Mouse (Mus musculus): Measurements from ENCODE around the gene Eif4e3.
A peak's percentile ranks its signal among the peaks of the same experiment; 100 is the strongest.

The Eif4e3 gene

DNA sequence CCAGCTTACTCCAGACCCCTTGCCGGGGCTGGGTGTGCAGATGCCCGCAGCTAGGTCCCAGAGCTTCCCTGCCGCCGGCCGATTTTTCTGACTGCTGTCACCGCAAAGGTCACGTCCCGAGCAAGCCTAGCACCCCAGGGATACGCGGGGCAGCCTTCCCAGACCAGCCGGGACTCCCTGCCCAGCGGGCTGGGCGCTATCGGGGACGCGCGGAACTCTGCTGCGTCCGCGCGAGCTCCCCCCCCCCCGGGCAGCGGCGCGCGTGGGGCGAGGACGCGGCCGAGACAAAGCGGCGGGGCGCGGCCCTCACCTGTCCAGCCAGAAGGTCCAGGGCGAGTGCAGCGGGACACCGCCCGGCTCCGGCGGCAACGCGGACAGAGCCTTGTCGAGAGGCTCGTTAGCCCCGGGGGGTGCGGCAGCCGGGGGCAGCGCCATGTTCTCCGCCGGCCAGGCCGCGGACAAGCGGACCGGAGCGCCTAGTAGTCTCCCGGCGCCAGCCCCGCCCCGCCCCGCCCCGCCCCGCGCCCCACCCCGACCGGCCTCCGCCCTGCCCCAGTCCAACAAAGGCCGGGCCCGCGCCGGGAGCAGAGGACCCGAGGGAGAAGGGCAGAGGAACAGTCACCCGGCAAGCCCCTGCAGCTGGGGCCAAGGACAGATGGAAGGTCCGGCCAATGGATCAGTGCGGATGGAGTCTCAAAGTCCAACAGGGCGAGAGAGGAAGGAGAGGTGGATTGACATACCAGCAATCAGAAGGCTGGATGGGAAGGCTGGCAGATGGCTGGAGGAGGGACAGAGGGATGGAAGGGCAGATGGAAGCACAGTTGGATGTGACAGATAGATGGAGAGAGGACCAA lies at the start of gene Eif4e3, which contains the start of gene Gm20696:
Gene Eif4e3, minus strand, starts transcription at position 454 of the 854 bp plus-strand sequence.
Gene Gm20696, minus strand, starts transcription at position 480 of the 854 bp plus-strand sequence.
- peak; percentile 55 for DNase-seq (ENCODE audit: low spot score)

GRCm38 (mm10) chr6:99715913-99716312 lies 49.3 kb upstream of the Eif4e3 start:
- DNase-seq (ENCODE audit: low spot score), result no peak

GRCm38 (mm10) chr6:99715191-99715590 lies 48.6 kb upstream of the Eif4e3 start:
- DNase-seq (ENCODE audit: low spot score), result no peak

- DNase-seq (ENCODE audit: low spot score), result no peak
These were observed 46.7 kb upstream of the Eif4e3 start for GRCm38 (mm10) chr6:99713256-99713655.

- no peak for DNase-seq (ENCODE audit: low spot score)
These were observed 45.1 kb upstream of the Eif4e3 start for GRCm38 (mm10) chr6:99711576-99712101.

DNA sequence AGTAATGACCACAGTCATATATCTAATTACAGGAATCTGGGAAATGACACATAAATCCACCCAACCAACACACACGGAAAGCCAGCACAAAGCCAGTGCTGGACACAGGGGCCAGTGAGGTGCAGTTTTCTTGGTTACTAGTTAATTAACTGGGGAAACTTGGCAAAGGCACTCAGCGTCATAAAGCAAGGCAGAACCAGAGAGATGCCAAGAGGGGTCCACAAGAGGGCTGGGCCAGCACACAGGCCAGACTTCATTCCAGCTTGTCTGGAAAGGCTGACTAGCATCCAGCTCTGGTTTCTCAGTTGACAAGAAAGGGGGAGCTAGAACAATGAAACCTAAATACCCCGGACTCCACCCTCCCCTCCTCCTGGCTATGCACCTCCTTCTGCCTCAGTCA lies 33.9 kb upstream of the Eif4e3 start:
- no peak for DNase-seq (ENCODE audit: low spot score)

DNA sequence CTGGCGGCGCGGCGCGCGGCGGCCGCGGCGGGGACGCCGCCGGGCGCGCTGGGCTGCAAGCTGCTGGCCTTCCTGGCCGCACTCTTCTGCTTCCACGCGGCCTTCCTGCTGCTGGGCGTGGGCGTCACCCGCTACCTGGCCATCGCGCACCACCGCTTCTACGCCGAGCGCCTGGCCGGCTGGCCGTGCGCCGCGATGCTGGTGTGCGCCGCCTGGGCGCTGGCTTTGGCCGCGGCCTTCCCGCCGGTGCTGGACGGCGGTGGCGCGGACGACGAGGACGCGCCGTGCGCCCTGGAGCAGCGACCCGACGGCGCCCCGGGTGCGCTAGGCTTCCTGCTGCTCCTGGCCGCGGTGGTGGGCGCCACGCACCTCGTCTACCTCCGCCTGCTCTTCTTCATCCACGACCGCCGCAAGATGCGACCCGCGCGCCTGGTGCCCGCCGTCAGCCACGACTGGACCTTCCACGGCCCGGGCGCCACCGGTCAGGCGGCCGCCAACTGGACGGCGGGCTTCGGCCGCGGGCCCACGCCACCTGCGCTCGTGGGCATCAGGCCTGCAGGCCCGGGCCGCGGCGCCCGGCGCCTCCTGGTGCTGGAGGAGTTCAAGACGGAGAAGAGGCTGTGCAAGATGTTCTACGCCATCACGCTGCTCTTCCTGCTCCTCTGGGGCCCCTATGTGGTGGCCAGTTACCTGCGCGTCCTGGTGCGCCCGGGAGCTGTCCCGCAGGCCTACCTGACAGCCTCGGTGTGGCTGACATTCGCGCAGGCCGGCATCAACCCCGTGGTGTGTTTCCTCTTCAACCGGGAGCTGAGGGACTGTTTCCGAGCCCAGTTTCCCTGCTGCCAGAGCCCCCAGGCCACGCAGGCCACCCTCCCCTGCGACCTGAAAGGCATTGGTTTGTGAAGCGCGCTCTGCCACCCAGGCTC lies 26.6 kb upstream of the Eif4e3 start:
- peak; percentile 14 for DNase-seq (ENCODE audit: low spot score)

DNA sequence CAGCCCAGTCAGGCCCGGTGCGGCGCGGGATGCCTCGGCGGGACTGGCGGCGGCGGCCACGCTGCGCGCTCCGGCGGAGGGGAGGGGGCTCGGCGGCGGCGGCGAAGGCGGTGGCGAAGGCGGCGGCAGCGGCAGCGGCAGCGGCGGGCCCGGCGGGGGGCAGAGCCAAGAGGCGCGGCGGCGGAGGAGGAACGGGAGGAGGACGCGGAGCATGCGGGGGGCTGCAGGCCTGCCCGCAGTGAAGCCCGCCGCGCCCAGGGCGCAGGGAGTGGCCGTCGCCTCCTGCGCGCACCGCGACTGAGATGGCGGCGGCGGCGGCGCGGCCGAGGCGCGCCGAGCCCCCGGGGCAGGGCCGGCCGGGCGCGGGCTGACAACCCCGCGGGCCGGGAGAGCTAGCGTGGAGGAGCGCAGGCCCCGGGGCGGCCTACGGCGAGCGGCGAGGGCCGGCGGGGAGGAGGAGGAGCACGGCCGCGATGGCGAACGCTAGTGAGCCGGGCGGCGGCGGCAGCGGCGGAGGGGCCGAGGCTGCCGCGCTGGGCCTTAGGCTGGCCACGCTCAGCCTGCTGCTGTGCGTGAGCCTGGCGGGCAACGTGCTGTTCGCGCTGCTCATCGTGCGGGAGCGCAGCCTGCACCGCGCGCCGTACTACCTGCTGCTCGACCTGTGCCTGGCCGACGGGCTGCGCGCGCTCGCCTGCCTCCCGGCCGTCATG lies 25.8 kb upstream of the Eif4e3 start, which contains the start of gene Gpr27:
Gene Gpr27, plus strand, starts transcription at position 474 of the 710 bp plus-strand sequence.
- DNase-seq (ENCODE audit: low spot score), result peak; percentile 34

DNA sequence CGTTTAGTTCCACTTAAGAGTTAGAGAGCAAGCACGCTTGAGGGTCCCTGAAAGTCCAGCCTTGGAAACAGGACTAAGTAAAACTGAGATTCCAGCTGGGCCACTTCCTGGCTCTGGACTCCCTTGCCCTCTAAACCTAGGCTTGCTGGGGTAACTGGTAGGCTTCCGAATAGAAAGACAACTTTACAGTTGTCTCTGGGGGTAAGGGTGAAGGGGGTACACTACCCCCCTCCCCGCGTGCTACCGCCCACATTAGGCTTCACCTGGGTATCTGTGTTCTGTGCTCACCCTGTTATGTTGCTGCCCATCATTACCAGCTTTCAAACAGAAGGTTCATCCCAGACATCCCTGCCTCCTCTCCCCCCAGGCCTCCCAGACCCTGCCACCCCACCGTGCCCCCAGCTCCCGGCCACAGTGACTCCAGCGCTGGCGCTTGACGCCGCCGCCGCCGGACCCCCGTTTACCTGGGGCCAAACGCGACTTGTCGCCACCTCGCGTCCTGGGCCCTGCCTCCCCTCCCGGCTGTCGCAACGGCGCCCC lies 25.2 kb upstream of the Eif4e3 start:
- no peak for DNase-seq (ENCODE audit: low spot score)

DNA sequence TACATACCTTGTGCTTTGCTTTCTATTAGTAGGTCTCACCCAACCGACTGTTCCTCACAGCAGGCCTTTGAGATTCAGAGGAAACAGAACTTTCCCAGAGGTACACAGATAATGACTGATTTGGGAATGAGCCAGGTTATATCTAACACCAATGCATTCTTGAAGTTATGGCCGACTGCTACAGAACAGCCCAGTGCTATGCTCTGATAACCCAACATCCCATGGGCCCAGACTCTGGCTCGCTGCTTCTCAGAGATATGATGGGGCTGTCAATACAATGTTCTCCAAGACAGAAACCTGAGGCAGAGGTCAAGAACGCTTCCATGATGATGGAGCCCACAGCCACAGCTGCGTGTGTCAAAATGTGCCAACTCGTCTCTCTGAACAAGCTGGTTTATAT lies 21.9 kb upstream of the Eif4e3 start:
- no peak for DNase-seq (ENCODE audit: low spot score)

DNA sequence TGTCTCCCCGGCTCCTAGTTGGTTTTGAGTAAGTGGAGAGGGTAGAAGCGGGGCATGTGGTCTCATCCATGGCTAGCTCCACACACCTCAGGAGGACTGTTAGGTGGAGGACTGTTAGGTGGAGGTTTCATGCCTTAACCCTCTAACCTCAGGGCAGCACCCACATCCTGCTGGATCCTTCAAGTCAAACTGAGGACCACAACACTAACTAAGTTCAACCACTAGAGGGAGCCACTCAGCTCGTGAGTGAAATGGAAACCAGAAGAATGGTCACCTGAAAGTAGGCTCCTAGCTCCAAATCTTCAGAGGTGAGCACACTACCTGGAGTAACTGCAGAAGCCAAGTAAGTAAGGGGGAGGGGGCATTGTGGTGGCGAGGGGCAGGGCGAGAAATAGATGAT lies 18.3 kb upstream of the Eif4e3 start:
- DNase-seq (ENCODE audit: low spot score), result no peak

DNA sequence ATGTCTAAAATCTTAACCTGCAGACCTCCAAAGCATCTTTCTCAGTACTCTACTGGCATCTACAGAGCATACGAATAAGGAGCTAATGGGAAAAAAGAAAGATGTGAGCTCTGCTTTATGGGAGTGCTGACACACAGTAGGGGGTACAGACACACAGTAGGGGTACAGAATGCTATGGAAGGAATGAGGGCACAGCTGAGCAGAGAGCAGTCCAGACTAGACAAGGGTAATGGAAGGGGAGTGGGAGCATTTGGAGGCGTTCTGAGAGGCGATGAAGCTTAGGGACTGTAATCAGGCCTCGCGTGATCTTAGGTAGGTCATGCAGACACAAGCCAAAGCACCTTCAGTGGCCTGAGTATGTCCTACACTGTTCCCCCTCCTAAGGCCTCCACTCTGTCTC lies 17.4 kb upstream of the Eif4e3 start:
- no peak for DNase-seq (ENCODE audit: low spot score)

GRCm38 (mm10) chr6:99678108-99678507 lies 11.5 kb upstream of the Eif4e3 start:
- no peak for DNase-seq (ENCODE audit: low spot score)

DNA sequence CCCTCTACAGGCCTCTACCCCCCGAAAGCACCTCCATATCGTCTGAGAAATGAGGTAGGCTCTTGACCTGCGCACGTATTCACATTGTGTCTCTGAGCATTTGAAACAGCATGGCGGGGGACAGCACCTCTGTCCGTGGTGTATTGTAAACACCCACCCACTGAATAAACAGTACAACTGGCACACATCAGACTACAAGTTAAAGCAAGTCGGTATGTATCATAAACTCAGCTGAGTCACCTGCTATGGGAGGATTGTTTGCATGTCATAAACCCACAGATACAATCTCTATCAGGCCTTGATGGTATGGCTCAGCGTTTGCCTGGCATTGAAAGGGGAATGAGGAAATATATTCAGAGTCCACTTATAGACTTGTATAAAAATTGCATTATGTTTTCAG lies 10.8 kb upstream of the Eif4e3 start:
- DNase-seq (ENCODE audit: low spot score), result no peak

DNA sequence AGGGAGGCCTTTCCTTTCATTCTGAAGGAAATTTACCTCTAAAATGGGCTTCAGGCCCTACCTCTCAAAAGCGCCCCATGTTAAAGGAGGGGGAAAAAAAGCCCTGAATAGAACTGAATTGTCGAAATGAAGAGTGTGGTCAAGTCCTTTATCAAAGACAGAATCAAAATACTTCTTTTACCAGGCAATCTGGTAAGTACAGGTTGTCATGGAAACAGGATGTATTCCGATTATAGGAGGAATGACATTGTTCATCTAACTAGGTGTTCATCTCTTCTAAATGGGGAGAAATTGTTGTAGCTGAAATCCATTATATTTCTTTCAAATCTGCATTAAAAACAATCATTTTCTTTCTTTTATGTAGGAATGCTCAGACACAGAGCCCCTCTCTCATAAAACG lies 7.9 kb upstream of the Eif4e3 start:
- no peak for DNase-seq (ENCODE audit: low spot score)

DNA sequence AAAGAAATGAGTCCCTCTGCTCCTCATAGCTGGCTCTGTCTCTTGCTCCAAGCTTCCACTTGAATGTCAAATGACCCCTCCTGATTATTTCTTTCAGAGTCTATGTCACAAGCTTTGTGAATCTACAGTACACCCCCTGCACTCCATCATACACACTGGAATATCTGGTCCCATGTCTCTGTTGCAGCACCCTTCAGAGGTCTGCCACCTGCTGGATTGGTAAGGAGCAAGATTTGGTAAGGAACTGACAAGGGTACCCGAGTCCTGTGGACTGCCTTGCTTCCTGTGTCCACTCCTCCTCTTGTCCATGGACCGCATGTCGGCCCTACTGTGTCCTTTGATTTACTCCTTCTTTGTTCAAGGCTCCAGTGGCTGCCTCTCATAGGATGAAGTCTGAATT lies 5.2 kb upstream of the Eif4e3 start:
- DNase-seq (ENCODE audit: low spot score), result no peak

DNA sequence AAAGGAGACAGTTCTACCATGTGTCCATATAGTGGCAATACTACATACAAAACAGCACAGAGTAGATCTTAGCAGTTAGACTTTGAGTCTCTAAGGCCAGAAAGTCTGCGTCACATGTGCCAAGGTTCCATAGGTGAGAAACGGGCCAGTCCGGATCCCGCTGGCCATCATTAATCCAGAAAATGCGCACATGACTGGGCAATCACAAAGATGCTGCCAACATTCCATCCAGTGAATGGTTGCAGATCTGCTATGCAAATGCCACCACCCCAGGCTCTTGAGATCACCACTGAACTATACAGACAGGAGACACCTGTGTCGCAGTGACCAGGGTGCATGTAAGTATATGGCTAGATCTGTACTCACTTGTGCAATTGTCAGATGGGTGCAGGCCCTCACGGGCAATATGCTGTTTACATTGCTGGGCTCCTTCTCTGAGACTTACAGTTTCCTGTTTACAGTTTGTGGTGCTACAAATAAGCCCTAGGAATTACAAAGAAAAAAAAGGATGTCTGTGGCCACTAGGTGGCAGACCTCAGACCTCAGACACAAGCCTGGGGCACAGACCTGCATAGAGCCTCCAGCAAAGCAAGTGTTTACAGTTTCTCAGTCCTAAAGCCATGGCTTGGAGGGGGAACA lies 4.0 kb upstream of the Eif4e3 start:
- DNase-seq (ENCODE audit: low spot score), result peak; percentile 56

GRCm38 (mm10) chr6:99669481-99670325 lies 3.1 kb upstream of the Eif4e3 start:
- no peak for DNase-seq (ENCODE audit: low spot score)

DNA sequence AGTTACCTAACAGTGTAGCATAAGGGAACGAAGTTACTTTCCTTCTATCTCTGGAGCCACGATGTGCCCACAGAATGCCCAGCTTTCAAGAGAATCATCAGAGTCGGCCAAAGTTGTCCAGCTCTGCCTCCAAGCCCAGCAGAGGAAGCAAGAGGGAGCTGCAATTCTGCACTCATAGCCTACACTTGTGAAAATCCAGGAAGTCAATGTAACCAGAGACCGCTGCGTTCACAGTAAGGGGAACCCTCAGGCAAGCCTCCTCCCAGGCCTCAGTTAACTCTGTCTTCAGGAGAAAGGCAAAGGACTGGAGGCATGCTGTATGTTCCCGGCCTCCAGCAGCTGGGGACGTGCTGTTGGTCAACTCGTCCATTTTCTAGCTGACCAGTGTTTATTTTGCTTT lies 719 bp upstream of the Eif4e3 start:
- no peak for DNase-seq (ENCODE audit: low spot score)
